ENCODE assay signal across 22 mouse cellular contexts in genomic region chr10:46294290-46294689, GRCm38 (mm10).
DNase-seq lines count a peak whose midpoint lies in the region; ATAC-seq and TF ChIP-seq lines count a peak whose summit lies in the region.
"Had no signal": no experiment of that assay in that cellular context is flagged by ENCODE, and none has a peak within 500 bp of the region (broad histone marks: within the 10 kb centered on the region; RNA-seq: fewer than 3 reads in every experiment).

No protein-coding gene starts in this region.

- no peak overlapping the region for H3K27ac ChIP-seq in lung, embryonic 14.5 days (ENCODE audit: low read depth)
- H3K27ac ChIP-seq: embryonic facial prominence, embryonic 13.5 days; hindbrain, embryonic 13.5 days; hindbrain, postnatal 0 days had no signal

- no peaks in the 10 kb centered on the region for H3K9me3 ChIP-seq in lung, embryonic 14.5 days (ENCODE audit: low read depth, low read length)
- H3K9me3 ChIP-seq: embryonic facial prominence, embryonic 13.5 days; heart, embryonic 12.5 days; hindbrain, embryonic 13.5 days had no signal

- no peak overlapping the region for H3K4me3 ChIP-seq in lung, embryonic 14.5 days (ENCODE audit: low read depth, low read length)
- H3K4me3 ChIP-seq: embryonic facial prominence, embryonic 13.5 days; heart, embryonic 12.5 days; hindbrain, embryonic 13.5 days had no signal

- H3K36me3 ChIP-seq in lung, embryonic 14.5 days (ENCODE audit: insufficient read depth): no peaks in the 10 kb centered on the region
- H3K36me3 ChIP-seq: embryonic facial prominence, embryonic 13.5 days; heart, embryonic 12.5 days; hindbrain, embryonic 13.5 days had no signal

- no peaks in the 10 kb centered on the region for H3K4me1 ChIP-seq in lung, embryonic 14.5 days (ENCODE audit: insufficient read depth)
- H3K4me1 ChIP-seq: embryonic facial prominence, embryonic 13.5 days; heart, embryonic 12.5 days; hindbrain, embryonic 13.5 days had no signal

- no peaks in the 10 kb centered on the region for H3K27me3 ChIP-seq in lung, embryonic 14.5 days (ENCODE audit: insufficient read depth, low read length)
- H3K27me3 ChIP-seq: embryonic facial prominence, embryonic 13.5 days; heart, embryonic 12.5 days; hindbrain, embryonic 13.5 days had no signal

- H3K4me2 ChIP-seq in lung, embryonic 14.5 days: no peak overlapping the region
- H3K4me2 ChIP-seq: embryonic facial prominence, embryonic 13.5 days; heart, embryonic 12.5 days; hindbrain, embryonic 13.5 days had no signal

- ATAC-seq in frontal cortex, adult (ENCODE audit: low TSS enrichment): peak; percentile 85
- ATAC-seq in lung, embryonic 14.5 days (ENCODE audit: insufficient read depth): no peak
- ATAC-seq: activated CD4-positive, CD25-positive, alpha-beta regulatory T cell, adult 4 months; CD4-positive, CD25-positive, alpha-beta regulatory T cell, adult 4 months; forebrain, embryonic 14.5 days; hindbrain, postnatal 0 days; Patski had no signal

- 49% methylated on average over 5 of the region's 5 CpGs for WGBS in lung, embryonic 14.5 days

- no peak for DNase-seq in frontal cortex, postnatal 10 days (ENCODE audit: low spot score in 2 of 2)
- peak; percentile 50 for DNase-seq in lung, embryonic 14.5 days
- DNase-seq in lung, postnatal 14 days: no peak
- DNase-seq in brain, adult 2 months (ENCODE audit: low read depth, low spot score): peak; percentile 42
- DNase-seq in testis, postnatal 10 days (ENCODE audit: low spot score): no peak
- DNase-seq in cerebellum, postnatal 4 days (ENCODE audit: low spot score in 2 of 2): no peak
- DNase-seq: adrenal gland, postnatal 14 days; B cell, adult 2 months; cerebellum, adult 2 months; cerebellum, postnatal 14 days; gastrocnemius, postnatal 14 days; heart, postnatal 4 days; kidney, adult 11 months had no signal

- no peak overlapping the region for H3K9ac ChIP-seq in lung, embryonic 14.5 days
- H3K9ac ChIP-seq: embryonic facial prominence, embryonic 13.5 days; heart, embryonic 12.5 days; hindbrain, embryonic 13.5 days had no signal

- no peak for TF ChIP-seq CTCF in lung, embryonic 14.5 days (IDR thresholded peaks at IDR 0.05; ENCODE audit: low read depth)

Comparison
In these comparisons a context has a peak if more than half of its experiments do, and no peak if none do; other contexts are left out.
1. DNase-seq: peak in lung, embryonic 14.5 days (single experiment) and brain, adult 2 months (single experiment); none in frontal cortex, postnatal 10 days (0 of 2), lung, postnatal 14 days (single experiment), testis, postnatal 10 days (single experiment) and cerebellum, postnatal 4 days (0 of 2).